Mouse (Mus musculus): ENCODE results near the gene Cldn2.
A peak's percentile ranks its signal among the peaks of the same experiment; 100 is the strongest.

Gene Cldn2

GRCm38 (mm10) chrX:139805918-139806317, 5.3 kb downstream of the Cldn2 start:
- no peak for ATAC-seq (ENCODE audit: insufficient number of reproducible peaks, low FRiP score, low TSS enrichment)

GRCm38 (mm10) chrX:139807391-139807790, 6.8 kb downstream of the Cldn2 start:
- no peak for ATAC-seq (ENCODE audit: insufficient number of reproducible peaks, low FRiP score, low TSS enrichment)

GRCm38 (mm10) chrX:139808085-139808484, 7.5 kb downstream of the Cldn2 start:
- peak; percentile 84 for ATAC-seq (ENCODE audit: insufficient number of reproducible peaks, low FRiP score, low TSS enrichment)

- ATAC-seq (ENCODE audit: insufficient number of reproducible peaks, low FRiP score, low TSS enrichment): peak; percentile 74
Measured at GRCm38 (mm10) chrX:139808501-139808900, 7.9 kb downstream of the Cldn2 start.

- ATAC-seq (ENCODE audit: insufficient number of reproducible peaks, low FRiP score, low TSS enrichment): no peak
Measured at GRCm38 (mm10) chrX:139812636-139813298, 12.1 kb downstream of the Cldn2 start.

GRCm38 (mm10) chrX:139813299-139814002, 12.8 kb downstream of the Cldn2 start:
- ATAC-seq (ENCODE audit: insufficient number of reproducible peaks, low FRiP score, low TSS enrichment): no peak

- ATAC-seq (ENCODE audit: insufficient number of reproducible peaks, low FRiP score, low TSS enrichment): no peak
Measured at GRCm38 (mm10) chrX:139814018-139814635, 13.5 kb downstream of the Cldn2 start.

GRCm38 (mm10) chrX:139815201-139815600, 14.6 kb downstream of the Cldn2 start:
- ATAC-seq (ENCODE audit: insufficient number of reproducible peaks, low FRiP score, low TSS enrichment): no peak

GRCm38 (mm10) chrX:139825402-139825801, 24.8 kb downstream of the Cldn2 start:
- no peak for ATAC-seq (ENCODE audit: insufficient number of reproducible peaks, low FRiP score, low TSS enrichment)

GRCm38 (mm10) chrX:139826926-139827325, 26.3 kb downstream of the Cldn2 start:
- no peak for ATAC-seq (ENCODE audit: insufficient number of reproducible peaks, low FRiP score, low TSS enrichment)

- no peak for ATAC-seq (ENCODE audit: insufficient number of reproducible peaks, low FRiP score, low TSS enrichment)
Measured at GRCm38 (mm10) chrX:139828363-139829092, 27.9 kb downstream of the Cldn2 start.

GRCm38 (mm10) chrX:139832464-139832863, 31.8 kb downstream of the Cldn2 start:
- ATAC-seq (ENCODE audit: insufficient number of reproducible peaks, low FRiP score, low TSS enrichment): no peak

GRCm38 (mm10) chrX:139839057-139839456, 38.4 kb downstream of the Cldn2 start:
- ATAC-seq (ENCODE audit: insufficient number of reproducible peaks, low FRiP score, low TSS enrichment): no peak

- no peak for ATAC-seq (ENCODE audit: insufficient number of reproducible peaks, low FRiP score, low TSS enrichment)
Measured at GRCm38 (mm10) chrX:139841091-139841490, 40.5 kb downstream of the Cldn2 start.

GRCm38 (mm10) chrX:139854795-139855194, 54.2 kb downstream of the Cldn2 start:
- ATAC-seq (ENCODE audit: insufficient number of reproducible peaks, low FRiP score, low TSS enrichment): no peak

GRCm38 (mm10) chrX:139859402-139859801, 58.8 kb downstream of the Cldn2 start:
- ATAC-seq (ENCODE audit: insufficient number of reproducible peaks, low FRiP score, low TSS enrichment): no peak
